Mouse (Mus musculus): Measurements from ENCODE around the gene Ripor1. TPM values are rescaled to one million over a fixed set of nuclear protein-coding genes. Genes with fewer than 3 reads are reported as not detected.

The Ripor1 gene
- total RNA-seq, 2 experiments from 2014 or later: 89.8 to 92.1 TPM

DNA sequence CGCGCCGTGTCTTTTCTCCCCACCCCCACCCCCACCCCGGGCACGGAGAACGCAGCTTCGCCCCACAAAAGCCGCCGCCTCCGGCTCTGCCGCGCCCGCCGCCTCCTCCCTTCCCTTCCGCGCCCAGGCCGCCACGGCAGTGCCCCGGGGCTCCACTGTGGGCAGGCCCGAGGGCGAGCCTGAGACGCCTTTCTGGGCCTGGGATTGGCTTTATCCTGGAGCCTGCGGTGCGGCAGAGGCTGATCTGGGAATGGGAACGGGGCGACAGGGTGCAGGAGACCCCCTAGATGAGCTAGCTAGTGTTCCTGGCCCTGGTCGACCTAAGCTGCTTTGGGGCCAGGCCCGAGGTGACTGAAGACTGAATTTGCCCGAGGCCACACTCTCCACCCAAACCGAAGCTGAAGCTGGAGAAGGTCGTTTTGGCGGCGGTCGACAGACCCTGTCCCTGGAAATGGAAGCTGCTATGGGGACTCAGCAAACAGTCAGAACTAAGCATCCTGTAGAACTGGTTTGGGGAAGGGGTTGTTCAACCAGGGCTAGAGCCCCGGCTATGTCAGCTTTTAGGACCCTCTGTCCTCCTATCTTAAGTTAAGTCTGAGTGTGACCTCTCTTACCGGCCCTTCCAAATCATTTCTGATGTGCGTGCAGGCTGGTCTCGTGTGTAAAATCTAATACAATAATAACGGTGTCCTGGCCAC lies 585 bp downstream of the Ripor1 start:
- DNase-seq (ENCODE audit: low spot score in 2 of 2): peak in 1 of 2 experiments; percentile 35

DNA sequence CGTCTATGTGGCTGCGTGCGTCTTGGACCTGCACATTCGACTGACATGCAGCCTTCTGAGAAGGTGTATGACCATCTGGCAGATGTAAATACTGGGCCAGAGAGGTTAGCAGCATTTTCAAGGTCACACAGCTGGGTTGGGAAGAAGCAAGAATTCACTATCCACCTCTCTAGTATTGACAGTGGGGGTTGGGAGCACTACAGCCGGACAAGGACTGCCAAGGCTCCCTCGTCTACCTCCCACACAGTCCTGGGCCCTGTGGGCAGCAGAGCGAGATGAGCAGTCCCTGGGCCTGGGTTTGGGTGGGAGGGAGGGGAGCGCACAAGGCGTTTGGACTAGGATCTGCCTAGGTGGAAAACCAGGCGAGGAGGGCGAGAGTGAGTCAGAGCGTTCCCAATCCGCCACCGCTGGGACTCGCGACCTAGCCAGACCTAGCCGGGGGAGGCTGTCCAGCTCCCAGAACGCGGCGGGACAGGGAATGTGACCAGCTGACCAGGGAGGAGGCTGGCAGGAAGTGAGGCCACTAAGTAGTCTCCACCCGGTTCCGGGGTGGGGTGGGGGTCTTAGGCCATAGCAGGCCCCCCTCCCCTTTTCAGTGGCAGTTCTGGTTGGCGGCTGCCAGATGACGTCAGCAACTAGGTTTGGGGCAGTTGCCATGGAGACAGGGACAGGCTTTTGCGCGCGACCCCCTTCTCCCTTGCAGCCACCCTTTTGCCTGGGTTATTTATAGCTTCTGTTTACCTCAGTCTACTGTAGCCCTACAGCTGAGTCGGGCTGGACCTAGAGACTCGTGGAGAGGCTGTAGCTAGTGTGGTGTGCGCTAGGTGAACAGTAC lies 1.4 kb downstream of the Ripor1 start:
- peak; percentile 81 to 88 for DNase-seq (ENCODE audit: low spot score in 2 of 2)

DNA sequence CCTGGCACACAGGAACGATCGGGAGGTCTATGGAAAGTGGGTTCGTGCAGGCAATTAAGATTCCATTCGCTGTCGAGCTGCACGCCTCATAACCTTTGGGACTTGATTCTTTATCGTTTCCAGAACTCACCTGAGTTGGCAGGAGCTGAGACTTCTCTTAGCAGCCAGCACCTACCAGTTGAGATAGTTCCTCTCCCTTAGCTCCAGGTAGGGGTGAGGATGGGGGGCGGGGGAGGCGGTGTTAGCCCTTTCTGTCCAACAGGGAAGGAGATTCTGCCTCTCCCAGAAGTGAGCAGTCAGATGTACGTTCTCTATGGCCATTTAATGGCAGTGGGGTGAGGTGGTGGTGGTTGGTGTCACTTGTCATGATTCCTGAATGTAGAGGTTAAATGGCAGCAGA lies 2.0 kb downstream of the Ripor1 start:
- no peak for DNase-seq (ENCODE audit: low spot score in 2 of 2)

DNA sequence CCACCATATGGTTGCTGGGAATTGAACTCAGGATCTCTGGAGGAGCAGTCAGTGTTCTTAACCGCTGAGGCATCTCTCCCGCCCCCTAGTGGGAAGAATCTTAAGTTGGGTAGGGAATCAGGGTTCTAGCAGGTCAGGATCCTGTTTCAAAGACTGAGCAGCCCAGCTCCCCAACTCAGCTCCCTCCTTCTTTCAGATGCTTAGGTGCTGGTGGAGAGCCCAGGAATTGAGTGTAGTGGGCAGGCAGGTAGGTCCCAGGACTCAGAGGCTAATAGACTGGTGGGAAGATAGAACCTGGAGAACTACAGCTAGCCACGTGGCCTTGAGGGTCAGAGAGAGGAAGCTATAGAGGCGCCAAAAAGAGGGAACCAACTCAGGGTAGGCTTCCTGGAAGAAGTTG lies 2.6 kb downstream of the Ripor1 start:
- peak in 1 of 2 experiments; percentile 57 for DNase-seq (ENCODE audit: low spot score in 2 of 2)

DNA sequence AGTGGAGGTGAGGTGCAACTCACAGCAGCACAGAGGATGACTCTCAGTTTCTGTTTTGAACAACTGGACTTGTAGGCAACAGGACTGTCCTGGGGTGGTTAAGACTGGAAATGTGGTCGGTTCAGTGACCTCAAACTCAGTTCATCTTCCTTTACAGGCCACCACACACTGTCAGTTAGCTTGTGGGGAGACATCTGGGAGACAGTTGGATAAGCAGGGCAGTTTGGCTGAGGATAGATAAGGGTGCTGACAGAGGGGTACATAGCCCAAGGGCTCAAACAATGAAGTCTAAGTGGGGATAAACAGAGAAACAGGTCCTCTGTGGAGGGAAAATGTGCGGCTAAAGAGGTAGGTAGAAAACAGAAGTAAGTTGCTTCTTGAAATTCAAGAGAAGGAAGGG lies 4.3 kb downstream of the Ripor1 start:
- DNase-seq (ENCODE audit: low spot score in 2 of 2): no peak

DNA sequence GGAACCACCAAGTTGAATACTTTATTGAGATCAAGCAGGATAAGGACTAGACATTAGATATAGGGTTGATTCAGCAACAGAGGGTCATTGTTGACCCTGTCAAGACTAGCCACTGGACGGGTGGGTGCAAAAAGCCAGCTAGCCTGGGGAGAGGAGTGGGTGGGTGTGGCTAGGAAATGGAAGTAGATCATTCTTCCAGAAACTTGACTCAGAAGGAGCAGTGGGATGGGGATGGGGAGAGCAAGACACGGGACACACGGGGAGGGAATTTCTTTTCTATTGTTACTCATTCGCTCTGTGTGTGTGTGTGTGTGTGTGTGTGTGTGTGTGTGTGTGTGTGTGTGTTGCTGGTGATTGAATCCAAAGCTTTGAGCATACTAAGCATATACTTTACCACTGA lies 4.7 kb downstream of the Ripor1 start:
- no peak for DNase-seq (ENCODE audit: low spot score in 2 of 2)

DNA sequence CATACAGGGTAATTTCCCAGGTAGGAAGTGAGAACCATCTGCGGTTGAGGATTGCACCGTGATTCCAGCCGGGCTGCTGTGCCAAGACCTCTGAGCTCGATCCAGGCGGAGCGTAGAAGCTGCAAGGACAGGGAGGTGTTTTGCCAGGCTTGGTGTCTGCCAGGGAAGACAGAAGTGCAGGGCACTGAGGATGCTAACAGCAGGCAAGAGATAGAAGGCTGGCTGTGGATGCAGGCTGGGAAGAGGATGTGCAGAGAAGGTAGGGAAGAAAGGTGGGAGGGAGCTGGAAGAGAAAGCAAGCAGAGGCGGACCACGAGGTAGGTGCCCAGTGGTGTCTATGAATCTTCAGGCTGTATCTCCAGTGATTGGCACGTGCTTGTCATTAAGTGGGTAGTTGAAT lies 6.8 kb downstream of the Ripor1 start:
- no peak for DNase-seq (ENCODE audit: low spot score in 2 of 2)

DNA sequence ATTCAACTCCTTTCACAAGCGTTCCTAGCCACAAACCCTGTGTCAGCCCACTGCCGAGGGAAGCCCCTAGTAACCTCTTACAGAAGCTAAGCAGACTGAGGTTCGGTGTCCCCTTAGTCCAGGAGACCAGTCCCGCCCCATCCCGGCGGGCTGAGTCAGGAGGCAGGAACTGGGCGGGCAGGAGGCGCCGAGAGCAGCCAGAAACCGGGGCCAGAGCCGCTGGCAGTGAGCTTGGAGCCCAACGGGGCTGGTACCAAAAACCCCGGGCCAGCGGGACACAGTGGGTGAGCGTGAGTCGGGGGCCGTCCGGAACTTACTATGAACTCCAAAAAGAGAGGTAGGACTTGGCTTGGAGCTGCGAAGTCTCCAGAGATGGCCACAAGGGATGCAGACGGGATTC lies 8.0 kb downstream of the Ripor1 start:
- no peak for DNase-seq (ENCODE audit: low spot score in 2 of 2)

DNA sequence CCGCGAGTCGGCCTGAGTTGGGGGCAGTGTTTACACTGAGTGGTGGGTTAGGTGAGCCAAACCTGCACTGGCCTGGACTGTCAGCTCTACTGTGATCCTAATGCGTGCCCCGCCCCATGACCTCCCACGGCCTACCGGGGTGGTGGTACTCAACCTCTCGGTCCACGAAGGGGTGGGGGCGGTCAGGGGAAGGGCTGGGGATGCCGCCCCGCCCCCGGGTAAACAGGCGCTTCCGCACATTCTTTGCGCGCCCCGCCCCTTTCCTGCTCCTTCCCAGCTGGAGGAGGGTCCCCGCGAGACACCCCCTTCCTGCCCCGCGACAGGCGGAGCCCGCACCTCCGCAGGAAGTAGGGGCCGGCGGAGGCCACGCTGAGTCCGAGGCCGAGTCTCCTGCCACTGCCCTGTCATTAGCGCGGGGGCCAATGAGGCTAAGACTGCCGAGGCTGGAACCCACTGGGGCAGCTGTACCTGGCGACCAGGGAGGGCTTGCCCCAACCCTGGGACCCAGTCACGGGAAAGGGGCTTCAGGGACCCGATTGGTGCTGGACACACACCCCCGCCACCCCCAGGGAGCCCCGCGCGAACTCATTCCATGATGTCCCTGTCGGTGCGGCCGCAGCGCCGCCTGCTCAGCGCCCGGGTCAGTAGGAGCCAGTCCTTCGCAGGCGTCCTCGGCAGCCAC lies 8.9 kb downstream of the Ripor1 start:
- no peak for DNase-seq (ENCODE audit: low spot score in 2 of 2)

DNA sequence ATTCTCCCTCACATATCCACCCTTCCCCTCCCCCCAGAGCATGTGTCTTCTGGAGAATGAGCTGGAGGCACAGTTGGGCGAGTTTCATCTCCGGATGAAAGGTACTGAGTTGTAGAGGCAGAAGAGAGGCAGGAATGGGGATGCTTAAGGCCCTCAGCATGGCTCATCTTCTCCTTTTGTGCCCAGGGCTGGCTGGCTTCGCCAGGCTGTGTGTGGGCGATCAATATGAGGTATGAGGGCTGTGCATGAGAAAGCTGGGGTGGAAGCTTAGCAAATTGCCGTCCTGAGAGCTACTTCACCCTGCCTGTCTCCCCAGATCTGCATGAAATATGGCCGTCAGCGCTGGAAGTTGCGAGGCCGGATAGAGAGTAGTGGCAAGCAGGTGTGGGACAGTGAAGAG lies 10.9 kb downstream of the Ripor1 start:
- peak in 1 of 2 experiments; percentile 78 for DNase-seq (ENCODE audit: low spot score in 2 of 2)

DNA sequence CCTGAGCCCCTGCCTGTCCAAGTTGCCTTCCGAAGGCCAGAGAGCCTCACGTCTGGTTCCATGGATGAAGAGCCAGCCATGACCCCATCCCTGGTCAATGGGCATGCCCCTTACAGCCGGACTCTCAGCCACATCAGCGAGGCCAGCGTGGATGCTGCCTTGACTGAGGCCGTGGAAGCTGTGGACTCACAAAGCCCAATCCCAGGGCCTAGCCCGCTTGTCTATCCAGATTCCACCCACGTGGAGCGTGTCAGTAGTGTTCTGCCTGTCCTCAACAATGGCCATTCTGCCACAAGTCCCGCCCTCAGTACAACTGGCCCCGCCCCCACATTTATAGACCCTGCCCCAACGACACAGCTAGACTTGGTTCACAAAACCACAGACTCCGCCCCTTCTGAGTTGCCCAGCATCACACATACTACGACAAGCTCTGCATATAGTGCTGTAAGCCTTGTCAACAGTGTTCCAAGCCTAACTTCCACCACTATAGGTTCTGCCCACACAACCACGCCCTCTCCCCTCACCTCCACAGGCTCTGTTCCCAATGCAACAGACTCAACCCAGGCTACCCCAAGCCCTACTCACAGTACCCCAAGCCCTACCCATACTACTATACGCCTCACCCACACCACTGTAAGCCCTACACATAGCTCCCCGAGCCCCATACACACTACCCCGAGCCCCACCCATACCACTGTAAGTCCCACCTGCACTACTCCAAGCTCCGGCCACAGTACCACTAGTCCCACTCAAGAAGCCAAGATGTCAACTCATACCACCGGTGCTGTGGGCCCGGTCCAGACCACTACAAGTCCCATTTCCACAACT lies 12.6 kb downstream of the Ripor1 start:
- no peak for DNase-seq (ENCODE audit: low spot score in 2 of 2)

DNA sequence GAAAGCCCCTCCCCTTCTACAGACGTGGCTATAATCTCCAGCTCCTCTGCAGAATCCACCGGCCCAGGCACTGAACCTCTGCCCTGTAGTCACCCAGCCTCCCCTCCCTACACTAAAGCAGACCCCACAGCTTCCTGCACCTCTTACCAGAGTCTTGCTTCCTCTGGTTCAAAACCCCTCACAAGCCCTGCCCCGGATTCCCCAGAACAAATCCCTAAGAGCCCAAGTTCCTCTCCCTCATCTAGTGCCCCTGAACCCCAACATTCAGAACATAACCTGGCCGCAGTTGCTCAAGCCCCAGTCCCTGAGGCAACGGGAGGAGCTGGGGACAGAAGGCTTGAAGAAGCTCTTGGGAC lies 13.2 kb downstream of the Ripor1 start:
- no peak for DNase-seq (ENCODE audit: low spot score in 2 of 2)

DNA sequence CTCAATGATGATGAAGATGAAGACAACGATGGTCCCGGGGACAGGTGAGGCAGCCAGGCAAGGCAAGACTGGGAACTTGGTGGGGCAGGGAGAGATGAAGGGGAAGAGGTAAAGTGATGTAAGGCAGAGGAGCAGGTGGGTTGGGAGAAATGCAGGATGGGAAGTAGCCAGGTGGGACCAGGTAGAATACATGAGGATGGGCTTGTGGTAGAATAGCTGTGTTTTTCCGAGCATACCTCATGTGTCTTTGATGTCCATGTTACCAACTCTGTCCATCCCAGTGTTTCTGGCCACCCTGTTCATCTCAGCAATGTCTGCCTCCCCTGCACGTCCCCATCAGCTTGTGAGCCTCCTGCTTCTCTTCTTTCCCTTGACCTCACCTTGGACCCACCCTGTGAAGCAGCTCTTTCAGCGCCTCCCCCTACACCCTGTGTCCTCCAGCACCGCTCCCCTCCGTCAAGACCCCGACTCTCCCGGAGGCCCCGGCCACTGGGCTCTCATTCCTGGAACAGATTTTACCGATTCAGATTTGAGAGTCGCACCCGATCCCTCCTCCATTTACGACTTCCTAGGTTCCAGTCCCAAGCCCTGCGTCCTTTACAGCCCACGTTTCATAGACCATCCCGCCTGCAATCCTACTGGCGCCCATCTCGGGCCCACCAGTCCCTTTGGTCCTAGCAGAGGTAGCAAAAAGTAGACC lies 14.0 kb downstream of the Ripor1 start:
- no peak for DNase-seq (ENCODE audit: low spot score in 2 of 2)

DNA sequence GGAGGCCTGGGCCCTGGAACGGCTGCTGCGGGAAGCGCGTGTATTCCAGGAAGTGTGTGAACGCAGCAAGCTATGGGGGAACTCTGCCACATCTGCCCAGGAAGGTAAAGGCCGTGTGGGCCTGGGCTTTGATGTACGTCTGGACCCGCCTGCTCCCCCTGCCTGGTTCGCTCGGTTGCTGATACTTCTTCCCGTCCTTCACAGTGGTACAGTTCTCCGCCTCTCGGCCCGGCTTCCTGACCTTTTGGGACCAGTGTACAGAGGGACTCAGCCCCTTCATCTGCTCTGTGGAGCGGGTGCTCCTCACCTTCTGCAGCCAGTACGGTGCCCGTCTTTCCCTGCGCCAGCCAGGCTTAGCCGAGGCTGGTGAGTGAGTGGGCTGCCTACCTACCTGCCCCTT lies 15.2 kb downstream of the Ripor1 start:
- no peak for DNase-seq (ENCODE audit: low spot score in 2 of 2)

DNA sequence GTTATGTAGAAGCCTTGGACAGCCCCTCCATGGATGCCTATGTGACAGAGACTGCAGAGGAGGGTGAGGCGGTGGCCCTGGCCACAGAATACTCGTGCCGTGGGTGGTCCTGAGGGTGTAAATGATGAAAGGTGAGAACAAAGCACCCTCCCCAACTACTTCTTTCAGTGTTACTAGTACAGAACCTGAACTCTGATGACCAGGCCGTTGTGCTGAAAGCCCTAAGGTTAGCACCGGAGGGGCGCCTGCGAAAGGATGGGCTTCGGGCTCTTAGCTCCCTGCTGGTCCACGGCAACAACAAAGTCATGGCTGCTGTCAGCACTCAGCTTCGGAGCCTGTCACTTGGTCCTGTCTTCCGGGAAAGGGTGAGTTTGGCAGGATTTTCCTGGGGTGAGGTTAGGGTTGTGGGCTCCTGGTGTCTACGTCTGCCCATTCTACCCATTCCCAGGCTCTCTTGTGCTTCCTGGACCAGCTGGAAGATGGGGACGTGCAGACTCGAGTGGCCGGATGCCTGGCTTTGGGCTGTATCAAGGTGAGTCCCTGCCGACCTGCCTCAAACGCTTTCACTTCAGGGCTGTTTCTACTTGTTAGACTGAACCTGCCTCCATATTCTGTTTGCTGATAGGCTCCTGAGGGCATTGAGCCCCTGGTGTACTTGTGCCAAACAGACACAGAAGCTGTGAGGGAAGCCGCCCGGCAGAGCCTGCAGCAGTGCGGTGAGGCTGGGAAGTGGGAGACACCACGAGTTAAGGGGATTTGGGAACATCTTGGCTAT lies 16.1 kb downstream of the Ripor1 start:
- DNase-seq (ENCODE audit: low spot score in 2 of 2): peak in 1 of 2 experiments; percentile 46

DNA sequence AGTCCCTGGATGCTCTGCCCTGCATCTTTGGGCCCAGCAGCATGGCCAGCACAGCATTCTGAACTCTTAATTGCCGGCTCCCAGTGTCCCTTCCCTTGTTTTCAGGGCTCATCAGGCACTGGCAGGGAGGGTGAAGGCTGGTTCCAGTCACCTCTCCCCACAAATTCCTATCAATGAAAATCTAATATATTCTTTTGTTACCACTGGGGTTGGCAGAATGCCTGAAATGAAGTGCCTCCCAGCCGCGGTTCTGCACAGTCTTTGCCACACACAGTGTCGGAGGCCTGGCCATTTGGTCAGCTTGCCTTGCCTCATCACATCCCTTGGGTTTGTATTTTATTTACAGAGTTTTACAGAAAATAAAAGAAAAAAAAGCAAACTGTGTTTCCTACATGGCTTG lies 16.8 kb downstream of the Ripor1 start:
- DNase-seq (ENCODE audit: low spot score in 2 of 2): peak in 1 of 2 experiments; percentile 39

DNA sequence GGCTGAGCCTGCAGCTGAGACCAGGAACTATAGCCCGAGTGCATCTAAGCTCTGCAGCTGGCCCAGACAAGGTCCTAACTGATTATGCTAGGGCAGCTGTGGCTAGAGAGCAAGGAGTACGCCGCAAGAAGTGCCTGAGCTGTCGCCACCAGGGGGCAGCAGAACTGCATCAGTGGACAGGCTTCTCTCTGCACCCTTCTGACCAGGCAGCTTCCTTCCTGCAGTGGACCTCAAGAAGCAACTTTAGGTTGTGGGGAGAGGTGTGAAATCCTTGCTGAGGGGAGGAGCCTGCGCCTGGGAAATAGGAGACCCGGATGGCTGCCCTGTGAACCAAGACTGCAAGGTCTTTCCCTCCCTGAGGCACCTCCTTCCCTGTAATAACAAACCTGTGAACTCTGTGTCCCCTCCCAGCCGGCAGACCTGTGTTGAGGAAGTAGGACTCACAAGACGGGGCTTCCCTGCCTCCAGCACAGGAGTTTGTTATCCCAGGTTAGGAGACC lies 17.4 kb downstream of the Ripor1 start:
- DNase-seq (ENCODE audit: low spot score in 2 of 2): peak; percentile 87 to 97

DNA sequence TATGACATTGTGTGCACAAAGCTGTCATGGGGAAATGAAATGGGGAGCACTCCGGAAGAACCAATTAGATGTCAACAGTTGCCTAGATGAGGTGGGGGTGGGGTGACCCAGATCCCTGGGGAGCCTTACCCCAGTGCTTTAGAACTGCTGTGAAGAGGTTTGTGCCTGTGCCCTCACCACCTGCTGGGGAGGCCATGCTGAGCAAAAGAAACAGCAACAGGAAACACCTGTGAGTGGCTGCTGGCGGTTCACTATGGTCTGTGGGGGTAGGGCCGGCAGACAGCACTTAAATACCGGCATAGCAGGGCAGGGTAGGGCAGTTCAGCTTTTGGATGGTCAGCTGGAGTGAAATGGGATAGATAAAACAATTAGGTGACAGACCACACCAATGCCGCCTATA lies 18.1 kb downstream of the Ripor1 start:
- DNase-seq (ENCODE audit: low spot score in 2 of 2): no peak

DNA sequence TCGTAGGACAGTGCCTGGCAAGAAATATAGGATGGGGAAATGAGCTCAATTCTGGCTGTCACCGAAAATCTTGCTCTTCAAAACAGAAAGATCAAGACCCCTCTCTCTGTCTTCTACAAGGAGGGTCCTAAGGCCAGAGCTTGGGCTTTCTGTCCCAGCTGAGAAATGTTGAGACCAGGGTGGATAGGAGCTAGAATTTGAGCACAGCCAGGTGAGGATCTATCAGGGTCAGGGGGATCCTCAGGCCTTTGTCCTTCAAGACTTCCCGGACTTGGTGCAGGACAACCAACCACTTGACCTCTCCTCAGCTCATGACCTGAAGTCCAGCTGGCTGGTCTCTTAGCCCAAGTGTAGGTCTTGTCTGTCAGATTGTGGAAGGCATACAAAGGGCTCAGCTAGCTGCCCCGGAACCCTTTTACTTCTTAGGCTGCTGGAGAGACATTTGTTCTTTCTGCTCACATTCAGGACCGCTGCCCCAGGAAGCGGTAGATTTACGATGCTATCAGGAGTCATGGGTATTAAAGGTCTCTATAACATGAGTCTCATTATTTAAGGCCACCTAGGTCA lies 18.7 kb downstream of the Ripor1 start:
- DNase-seq (ENCODE audit: low spot score in 2 of 2): peak in 1 of 2 experiments; percentile 31
